Mouse (Mus musculus): ENCODE results near the gene Tulp1. TPM values are rescaled to one million over a fixed set of nuclear protein-coding genes. Genes with fewer than 3 reads are reported as not detected.
"Not testable (repeated sequence)": the region's sequence is repeated elsewhere in the genome, so short reads cannot be mapped to it uniquely, and the experiment has no call there.

Tulp1 gene
- 2.6 and 4.2 TPM in 2 replicates for polyA plus RNA-seq (2014; fragmentation: Nextera tagmentation; extraction: Ambion mirVana)

- WGBS, result 21% methylated on average over 8 of the region's 8 CpGs
- peak within 1 kb of the TSS; percentile 45 for H3K4me2 ChIP-seq (ENCODE audit: low read depth, low read length, severe bottlenecking)
- DNase-seq (ENCODE audit: low spot score), result no peak
- peak within 1 kb of the TSS; percentile 21 for H3K4me3 ChIP-seq (ENCODE audit: low read depth, low read length)
- no peaks in the 10 kb centered on the region for H3K9me3 ChIP-seq (ENCODE audit: control insufficient read depth, low read length)
- H3K4me1 ChIP-seq (replicated peaks; ENCODE audit: control insufficient read depth, insufficient read depth, low read length), result peaks cover 10% of the 10 kb centered on the region; the same call in 1 of the 2 replicates
- no peak for ATAC-seq (replicated peaks; ENCODE audit: low FRiP score)
- peaks cover 34% of the 10 kb centered on the region for H3K27me3 ChIP-seq (ENCODE audit: control insufficient read depth, insufficient read depth, low read length)
- H3K9ac ChIP-seq (ENCODE audit: low read length), result no peak within 1 kb of the TSS
- H3K36me3 ChIP-seq (ENCODE audit: control insufficient read depth, insufficient read depth, low read length), result no peaks in the 10 kb centered on the region
- H3K27ac ChIP-seq (ENCODE audit: low read depth, low read length), result no peak within 1 kb of the TSS
Observed at GRCm38 (mm10) chr17:28365122-28365521, at the start of gene Tulp1. Tulp1 (minus strand) TSS chr17:28365222.

- H3K27ac ChIP-seq (ENCODE audit: low read depth, low read length), result no peak overlapping the region
- no peak overlapping the region for H3K4me2 ChIP-seq (ENCODE audit: low read depth, low read length, severe bottlenecking)
- WGBS, result 87% methylated on average over 10 of the region's 10 CpGs
- H3K9me3 ChIP-seq (ENCODE audit: control insufficient read depth, low read length), result no peaks in the 10 kb centered on the region
- no peaks in the 10 kb centered on the region for H3K4me1 ChIP-seq (replicated peaks; ENCODE audit: control insufficient read depth, insufficient read depth, low read length)
- no peak overlapping the region for H3K4me3 ChIP-seq (ENCODE audit: low read depth, low read length)
- no peak overlapping the region for H3K9ac ChIP-seq (ENCODE audit: low read length)
- H3K36me3 ChIP-seq (ENCODE audit: control insufficient read depth, insufficient read depth, low read length), result no peaks in the 10 kb centered on the region; the same call in 1 of the 2 replicates
- ATAC-seq (replicated peaks; ENCODE audit: low FRiP score) (no peak), DNase-seq (ENCODE audit: low spot score) (no peak)
- H3K27me3 ChIP-seq (ENCODE audit: control insufficient read depth, insufficient read depth, low read length), result no peaks in the 10 kb centered on the region
Observed at GRCm38 (mm10) chr17:28411381-28411960, 46.4 kb upstream of the Tulp1 start.

GRCm38 (mm10) chr17:28410731-28411130 lies 45.7 kb upstream of the Tulp1 start:
- WGBS, result 85% methylated on average over 4 of the region's 4 CpGs
- Histone ChIP-seq H3K4me1 (replicated peaks; ENCODE audit: control insufficient read depth, insufficient read depth, low read length) (no peaks in the 10 kb centered on the region), H3K36me3 (ENCODE audit: control insufficient read depth, insufficient read depth, low read length) (peaks cover 2% of the 10 kb centered on the region; the same call in 1 of the 2 replicates)

GRCm38 (mm10) chr17:28408251-28408918 lies 43.4 kb upstream of the Tulp1 start:
- Histone ChIP-seq H3K27ac (ENCODE audit: low read depth, low read length) (no peak overlapping the region), H3K9ac (ENCODE audit: low read length) (no peak overlapping the region), H3K4me3 (ENCODE audit: low read depth, low read length) (no peak overlapping the region), H3K9me3 (ENCODE audit: control insufficient read depth, low read length) (no peaks in the 10 kb centered on the region), H3K36me3 (ENCODE audit: control insufficient read depth, insufficient read depth, low read length) (peaks cover 2% of the 10 kb centered on the region; the same call in 1 of the 2 replicates), H3K4me1 (replicated peaks; ENCODE audit: control insufficient read depth, insufficient read depth, low read length) (no peaks in the 10 kb centered on the region), H3K4me2 (ENCODE audit: low read depth, low read length, severe bottlenecking) (no peak overlapping the region), H3K27me3 (ENCODE audit: control insufficient read depth, insufficient read depth, low read length) (no peaks in the 10 kb centered on the region)
- DNase-seq (ENCODE audit: low spot score) (no peak), ATAC-seq (replicated peaks; ENCODE audit: low FRiP score) (no peak)
- WGBS, result 82% methylated on average over 5 of the region's 5 CpGs

More at GRCm38 (mm10) chr17:28410731-28411130, 45.7 kb upstream of the Tulp1 start:
- Histone ChIP-seq H3K27ac (ENCODE audit: low read depth, low read length) (no peak overlapping the region), H3K4me3 (ENCODE audit: low read depth, low read length) (no peak overlapping the region), H3K27me3 (ENCODE audit: control insufficient read depth, insufficient read depth, low read length) (no peaks in the 10 kb centered on the region), H3K9ac (ENCODE audit: low read length) (no peak overlapping the region), H3K4me2 (ENCODE audit: low read depth, low read length, severe bottlenecking) (no peak overlapping the region), H3K9me3 (ENCODE audit: control insufficient read depth, low read length) (no peaks in the 10 kb centered on the region)
- no peak for DNase-seq (ENCODE audit: low spot score)
- ATAC-seq (replicated peaks; ENCODE audit: low FRiP score), result no peak

GRCm38 (mm10) chr17:28407418-28408250 lies 42.6 kb upstream of the Tulp1 start:
- no peak overlapping the region for H3K4me3 ChIP-seq (ENCODE audit: low read depth, low read length)
- H3K36me3 ChIP-seq (ENCODE audit: control insufficient read depth, insufficient read depth, low read length), result peaks cover 2% of the 10 kb centered on the region; the same call in 1 of the 2 replicates
- H3K9me3 ChIP-seq (ENCODE audit: control insufficient read depth, low read length), result no peaks in the 10 kb centered on the region
- H3K9ac ChIP-seq (ENCODE audit: low read length), result no peak overlapping the region
- ATAC-seq (replicated peaks; ENCODE audit: low FRiP score) (0 out of 2 replicates have a peak, but pooled peaks have one; percentile 36), DNase-seq (ENCODE audit: low spot score) (peak; percentile 84)
- no peak overlapping the region for H3K27ac ChIP-seq (ENCODE audit: low read depth, low read length)
- H3K27me3 ChIP-seq (ENCODE audit: control insufficient read depth, insufficient read depth, low read length), result no peaks in the 10 kb centered on the region
- H3K4me1 ChIP-seq (replicated peaks; ENCODE audit: control insufficient read depth, insufficient read depth, low read length), result no peaks in the 10 kb centered on the region
- 46% methylated on average over 15 of the region's 15 CpGs for WGBS
- H3K4me2 ChIP-seq (ENCODE audit: low read depth, low read length, severe bottlenecking), result no peak overlapping the region

- H3K4me3 ChIP-seq (ENCODE audit: low read depth, low read length), result no peak overlapping the region
- H3K4me1 ChIP-seq (replicated peaks; ENCODE audit: control insufficient read depth, insufficient read depth, low read length), result no peaks in the 10 kb centered on the region
- 92% methylated on average over 7 of the region's 7 CpGs for WGBS
- peaks cover 2% of the 10 kb centered on the region; the same call in 1 of the 2 replicates for H3K36me3 ChIP-seq (ENCODE audit: control insufficient read depth, insufficient read depth, low read length)
- no peaks in the 10 kb centered on the region for H3K9me3 ChIP-seq (ENCODE audit: control insufficient read depth, low read length)
- DNase-seq (ENCODE audit: low spot score) (no peak), ATAC-seq (replicated peaks; ENCODE audit: low FRiP score) (no peak)
- H3K4me2 ChIP-seq (ENCODE audit: low read depth, low read length, severe bottlenecking), result no peak overlapping the region
- H3K27ac ChIP-seq (ENCODE audit: low read depth, low read length), result no peak overlapping the region
- no peak overlapping the region for H3K9ac ChIP-seq (ENCODE audit: low read length)
- H3K27me3 ChIP-seq (ENCODE audit: control insufficient read depth, insufficient read depth, low read length), result no peaks in the 10 kb centered on the region
Observed at GRCm38 (mm10) chr17:28406471-28406870, 41.4 kb upstream of the Tulp1 start.

GRCm38 (mm10) chr17:28404745-28405144 lies 39.7 kb upstream of the Tulp1 start:
- not testable (repeated sequence) for H3K4me3 ChIP-seq (ENCODE audit: low read depth, low read length); H3K9me3 ChIP-seq (ENCODE audit: control insufficient read depth, low read length); H3K27ac ChIP-seq (ENCODE audit: low read depth, low read length); H3K9ac ChIP-seq (ENCODE audit: low read length); H3K27me3 ChIP-seq (ENCODE audit: control insufficient read depth, insufficient read depth, low read length); DNase-seq (ENCODE audit: low spot score); H3K4me1 ChIP-seq (replicated peaks; ENCODE audit: control insufficient read depth, insufficient read depth, low read length); H3K4me2 ChIP-seq (ENCODE audit: low read depth, low read length, severe bottlenecking); H3K36me3 ChIP-seq (ENCODE audit: control insufficient read depth, insufficient read depth, low read length); ATAC-seq (replicated peaks; ENCODE audit: low FRiP score)
- WGBS, result 95% methylated on average over 2 of the region's 2 CpGs

- no peak for DNase-seq (ENCODE audit: low spot score)
- H3K36me3 ChIP-seq (ENCODE audit: control insufficient read depth, insufficient read depth, low read length), result peaks cover 2% of the 10 kb centered on the region; the same call in 1 of the 2 replicates
- H3K4me2 ChIP-seq (ENCODE audit: low read depth, low read length, severe bottlenecking), result no peak overlapping the region
- H3K9ac ChIP-seq (ENCODE audit: low read length), result no peak overlapping the region
- no peaks in the 10 kb centered on the region for H3K27me3 ChIP-seq (ENCODE audit: control insufficient read depth, insufficient read depth, low read length)
- no peak for ATAC-seq (replicated peaks; ENCODE audit: low FRiP score)
- H3K27ac ChIP-seq (ENCODE audit: low read depth, low read length), result no peak overlapping the region
- WGBS, result 97% methylated on average over 11 of the region's 11 CpGs
- H3K9me3 ChIP-seq (ENCODE audit: control insufficient read depth, low read length), result no peaks in the 10 kb centered on the region
- H3K4me1 ChIP-seq (replicated peaks; ENCODE audit: control insufficient read depth, insufficient read depth, low read length), result no peaks in the 10 kb centered on the region
- H3K4me3 ChIP-seq (ENCODE audit: low read depth, low read length), result no peak overlapping the region
Observed at GRCm38 (mm10) chr17:28404301-28404700, 39.3 kb upstream of the Tulp1 start.
